Mouse (Mus musculus): Measurements from ENCODE around the gene Ppp1r13b. TPM values are rescaled to one million over a fixed set of nuclear protein-coding genes. Genes with fewer than 3 reads are reported as not detected.

Gene Ppp1r13b
- total RNA-seq, 2 experiments from 2014 or later = 92.0 to 104 TPM

DNA sequence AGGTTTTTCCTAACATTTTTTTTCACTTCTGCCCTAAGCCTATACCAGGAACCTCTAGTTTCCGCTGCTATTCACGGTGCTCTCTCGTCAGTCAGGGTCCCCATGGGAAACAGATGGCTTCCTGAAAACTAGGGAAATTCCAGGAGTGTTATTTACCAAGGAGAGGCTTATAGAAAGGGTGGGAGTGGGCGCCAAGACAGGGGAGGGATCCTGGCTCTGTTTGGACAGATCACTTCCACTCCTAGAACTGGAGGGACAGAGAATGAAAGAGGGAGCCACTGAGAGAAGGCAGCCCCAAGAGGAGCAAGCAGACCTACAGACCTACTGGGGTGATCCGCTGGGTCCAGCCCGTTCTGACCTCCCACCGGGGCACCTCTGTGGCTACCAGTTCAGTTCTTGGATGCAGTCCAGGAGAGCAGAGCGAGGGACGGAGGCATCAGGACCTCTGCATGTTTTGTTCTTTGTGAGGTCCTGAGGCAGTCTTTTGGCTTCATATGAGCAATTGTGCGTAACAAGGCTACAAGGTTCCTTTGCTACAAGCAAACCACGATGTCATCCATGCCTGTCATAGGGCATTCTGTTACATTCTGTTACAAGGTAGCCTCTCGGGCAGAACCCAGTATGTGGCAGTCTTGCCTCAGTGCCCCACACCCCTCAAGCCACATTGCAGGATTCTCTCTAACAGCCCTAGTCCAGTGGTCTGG is 8.8 kb upstream of the Ppp1r13b start:
- DNase-seq = no peak

DNA sequence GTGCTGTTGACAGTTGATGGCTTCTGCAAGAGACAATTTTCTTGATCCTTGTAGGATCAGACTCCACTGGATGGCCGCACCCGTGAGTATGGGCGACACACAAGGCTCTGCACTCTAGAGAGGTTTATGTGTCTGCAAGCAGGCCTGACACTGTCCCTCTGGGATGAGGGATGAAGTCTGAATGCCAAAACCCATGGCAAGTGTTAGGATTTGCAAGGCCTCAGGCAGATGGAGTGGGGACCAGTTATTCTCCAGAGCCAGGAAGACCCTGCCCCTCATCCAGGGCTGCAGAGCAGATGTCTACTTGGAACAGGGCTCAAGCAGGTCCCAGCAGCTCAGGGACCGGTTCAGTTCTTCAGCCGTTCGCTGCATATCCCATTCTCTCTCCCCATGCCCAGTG is 7.9 kb upstream of the Ppp1r13b start:
- no peak for DNase-seq

DNA sequence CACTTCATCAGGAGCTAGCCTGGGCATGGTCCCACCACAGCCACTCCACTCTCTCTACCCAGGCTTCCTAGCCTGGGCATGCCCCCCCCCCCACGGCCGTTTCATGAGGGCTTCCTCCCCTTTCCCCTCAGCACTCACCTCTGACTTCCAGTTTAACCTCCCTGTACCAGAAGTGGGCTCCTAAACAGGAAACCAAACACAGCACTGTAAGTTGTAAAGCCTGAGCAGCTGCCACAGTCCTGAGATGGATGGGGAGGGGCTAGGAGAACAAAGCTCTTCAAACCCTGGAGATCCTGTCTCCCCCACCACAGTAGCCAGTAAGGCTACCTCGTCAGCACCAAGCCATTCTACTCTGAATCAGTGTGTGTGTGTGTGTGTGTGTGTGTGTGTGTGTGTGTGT is 6.1 kb upstream of the Ppp1r13b start:
- DNase-seq = no peak

DNA sequence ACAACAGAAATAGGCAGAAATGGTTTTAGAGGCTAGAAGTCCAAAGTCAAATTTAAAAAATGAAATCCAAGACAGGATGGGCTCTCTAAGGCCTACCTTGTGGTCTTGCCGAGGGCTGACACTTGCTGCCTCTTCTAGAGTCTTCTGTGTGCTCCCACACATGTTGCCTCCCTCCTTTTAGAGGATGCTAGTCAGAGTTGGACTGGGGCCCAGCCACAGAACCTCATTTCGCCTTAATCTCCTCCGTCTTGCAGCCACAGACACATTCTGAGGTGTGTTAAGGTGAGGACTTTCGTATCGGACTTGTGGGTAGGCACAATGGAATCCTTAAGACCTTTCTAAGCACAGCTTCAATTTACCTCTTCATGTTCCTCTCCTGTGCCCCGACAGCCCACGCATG is 4.9 kb upstream of the Ppp1r13b start:
- no peak for DNase-seq

DNA sequence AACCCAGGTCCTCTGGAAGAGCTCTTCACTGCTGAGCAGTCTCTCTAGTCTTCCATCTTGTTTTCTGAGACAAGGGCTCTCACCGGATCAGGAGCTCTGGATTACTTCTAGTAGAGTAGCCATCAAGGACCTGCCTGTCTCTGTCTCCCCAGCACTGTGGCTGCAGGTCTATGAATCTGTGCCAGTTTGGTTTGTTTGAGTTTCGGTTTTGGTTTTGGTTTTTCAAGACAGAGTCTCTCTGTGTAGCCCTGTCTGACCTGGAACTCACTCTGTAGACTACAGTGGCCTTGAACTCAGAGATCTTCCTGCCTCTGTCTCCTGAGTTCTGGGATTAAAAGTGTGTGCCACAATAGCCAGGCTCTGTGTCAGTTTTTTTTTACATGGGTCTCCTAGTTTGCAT is 3.9 kb upstream of the Ppp1r13b start:
- no peak for DNase-seq

DNA sequence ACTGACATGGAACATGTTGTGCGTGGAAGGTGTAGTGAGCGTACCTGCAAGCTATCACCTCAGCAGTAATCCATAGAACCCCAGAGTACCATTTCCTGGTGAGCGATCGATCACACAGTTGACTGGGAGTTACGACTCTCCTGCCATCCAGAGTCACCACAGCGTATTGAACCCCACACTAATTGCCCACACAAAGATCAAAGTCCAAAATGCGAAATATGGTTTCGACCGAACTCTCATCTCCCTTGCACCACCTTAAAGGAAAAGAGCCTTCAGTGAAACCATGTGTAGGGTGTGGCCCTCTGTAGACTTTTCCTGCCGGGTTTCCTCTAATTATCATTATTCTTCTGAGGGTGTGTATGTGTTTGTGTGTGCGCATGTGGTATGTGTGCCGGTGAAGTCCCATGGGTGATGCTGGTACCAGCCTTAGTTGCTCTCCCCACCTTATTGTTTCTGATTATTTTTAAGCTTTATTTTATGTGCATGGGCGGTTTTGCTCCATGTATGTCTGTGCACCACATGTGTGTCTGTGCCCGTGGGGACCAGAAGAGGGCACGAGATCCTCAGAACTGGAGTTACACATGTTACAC is 3.4 kb upstream of the Ppp1r13b start:
- no peak for DNase-seq

DNA sequence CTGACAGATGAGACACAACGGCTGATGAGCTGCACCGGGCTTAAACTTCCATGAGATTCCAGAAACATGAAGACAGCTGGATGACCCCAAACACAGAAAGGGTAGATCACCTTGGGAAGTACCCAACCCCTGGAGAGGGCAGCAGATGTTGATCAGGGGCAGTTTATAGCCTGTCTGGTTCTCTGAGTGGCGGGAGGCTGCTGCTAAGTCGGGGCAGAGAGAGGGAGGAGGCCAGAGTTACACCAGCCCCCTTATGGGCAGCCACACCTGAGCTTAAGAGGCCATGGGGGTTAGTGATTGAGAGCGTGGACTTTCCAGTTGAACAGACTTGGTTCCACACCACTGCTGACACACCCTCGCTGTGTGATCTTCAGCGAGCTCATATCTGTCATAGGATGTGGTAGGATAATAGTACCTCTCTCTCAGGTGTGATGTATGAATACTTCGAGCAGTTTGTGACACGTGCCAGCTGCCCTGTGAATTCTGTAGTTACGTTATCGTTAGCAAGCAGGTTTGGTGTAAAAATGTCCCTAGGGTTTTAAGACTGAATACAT is 1.2 kb upstream of the Ppp1r13b start:
- DNase-seq = no peak

DNA sequence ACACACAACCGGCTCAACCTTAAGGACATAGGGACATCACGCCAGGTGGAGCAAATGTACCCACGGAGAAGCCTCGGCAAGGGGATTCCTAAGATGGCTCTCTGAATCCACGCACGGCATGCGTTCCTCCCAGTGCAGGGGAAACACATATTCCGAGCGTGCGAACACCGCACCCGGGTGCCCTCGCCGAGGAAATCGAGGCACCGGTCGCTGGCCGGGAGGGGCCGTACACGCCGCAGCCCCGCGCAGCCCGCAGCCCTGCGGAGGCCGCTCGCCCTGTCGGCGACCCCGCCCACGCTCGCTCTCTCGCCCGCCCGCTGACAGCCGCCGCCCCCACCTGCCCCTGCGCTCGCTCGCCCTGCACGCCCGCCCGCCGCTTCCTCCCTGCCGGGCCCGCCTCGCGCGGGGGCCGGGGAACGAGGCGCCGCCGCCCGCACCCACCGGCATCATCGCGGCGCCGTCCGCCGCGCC is 454 bp downstream of the Ppp1r13b start:
- DNase-seq = peak; percentile 53 to 58

DNA sequence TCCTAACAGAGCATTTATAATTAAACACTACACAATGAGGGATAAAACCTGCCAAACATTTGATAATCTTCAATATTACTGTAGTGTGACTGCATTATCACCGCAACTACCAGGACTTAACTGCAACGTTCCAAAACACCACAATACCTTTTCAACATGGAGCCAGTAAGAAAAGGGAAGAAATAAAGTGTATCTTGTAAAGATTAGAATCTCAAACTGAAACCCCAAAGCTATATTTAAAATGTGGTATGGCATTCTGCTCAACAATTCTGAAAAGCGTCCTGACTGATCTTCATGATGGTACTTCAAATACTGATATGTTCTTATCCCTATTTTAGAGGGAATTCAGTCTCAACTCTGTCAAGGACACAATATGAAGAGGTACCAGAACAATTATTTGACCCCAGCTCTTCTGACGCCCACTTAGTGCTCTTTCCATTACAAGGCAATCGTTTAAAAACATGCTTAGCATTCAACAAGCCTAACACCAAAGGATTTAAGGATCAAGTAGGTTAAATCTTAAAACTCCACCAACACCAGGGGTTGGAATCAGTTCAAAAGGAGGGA is 1.5 kb downstream of the Ppp1r13b start:
- no peak for DNase-seq

DNA sequence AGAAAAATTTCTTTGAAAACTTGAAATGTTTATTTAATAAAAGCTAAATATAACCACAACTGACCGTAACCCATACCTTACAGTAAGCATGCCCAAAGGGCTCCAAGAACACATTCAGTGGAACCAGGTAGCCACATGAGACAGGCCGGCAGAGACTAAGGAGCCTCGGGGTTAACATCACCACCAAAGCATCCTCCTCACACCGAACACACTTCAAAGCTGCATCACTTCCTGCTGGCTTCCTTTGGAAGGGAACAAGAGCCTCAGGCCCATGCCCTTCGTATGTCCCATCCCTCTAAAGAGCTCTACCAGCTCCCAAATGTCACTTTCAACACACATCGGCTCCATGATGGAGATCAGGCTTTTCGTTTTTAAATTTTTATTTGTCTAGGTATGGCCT is 5.4 kb downstream of the Ppp1r13b start:
- no peak for DNase-seq

DNA sequence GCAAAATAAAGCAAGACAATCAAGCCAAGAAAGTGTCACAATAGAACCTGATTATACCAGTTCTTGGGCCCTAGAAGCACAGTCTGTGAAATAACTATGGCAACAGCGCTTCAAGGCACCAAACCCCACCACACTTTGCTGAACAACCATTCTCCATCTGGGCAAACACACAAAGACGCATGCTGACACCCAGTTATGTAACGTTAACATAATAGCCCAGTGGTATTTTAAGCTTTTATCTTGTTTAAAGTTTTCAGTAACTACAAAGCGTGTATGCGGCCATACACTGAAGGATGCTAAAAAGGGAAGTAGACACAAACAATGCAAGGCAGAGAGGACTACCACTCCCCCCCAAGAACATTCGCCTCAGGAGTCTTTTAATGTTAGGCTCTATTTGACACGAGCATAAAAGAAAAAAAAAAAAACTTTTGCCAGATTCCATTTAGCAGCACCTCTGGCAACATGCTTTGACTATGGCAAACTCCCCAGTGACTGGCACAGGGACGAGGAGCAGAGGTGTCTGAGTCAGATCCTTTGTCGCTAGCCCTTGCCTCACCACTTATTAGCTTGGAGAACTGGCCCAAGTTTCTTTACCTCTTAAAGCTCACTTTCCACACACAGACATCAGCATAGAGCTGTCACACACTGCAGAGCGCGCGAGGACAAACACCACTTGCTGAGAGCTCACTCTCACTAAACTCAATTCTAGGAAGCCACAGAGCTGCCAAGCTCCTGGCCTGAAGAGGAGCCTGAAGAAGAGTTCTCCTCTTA is 6.6 kb downstream of the Ppp1r13b start:
- peak; percentile 42 to 55 for DNase-seq

DNA sequence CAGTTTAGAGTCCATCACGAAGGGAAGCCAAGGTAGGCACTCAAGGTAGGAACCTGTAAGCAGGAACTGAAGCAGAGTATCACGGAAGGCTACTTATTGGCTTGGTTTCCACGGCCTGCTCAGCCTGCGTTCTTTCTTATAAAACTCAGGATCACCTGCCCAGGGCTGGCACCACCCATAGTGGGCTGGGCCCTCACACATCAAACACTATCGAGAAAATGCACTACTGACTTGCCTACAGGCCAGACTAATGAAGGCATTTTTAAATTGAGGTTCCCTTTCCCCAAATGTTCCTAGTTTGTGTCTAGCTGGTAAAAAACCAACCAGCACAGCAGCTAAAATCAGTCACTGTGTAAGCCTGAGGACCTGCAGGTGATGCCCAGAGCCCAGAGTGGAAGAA is 8.3 kb downstream of the Ppp1r13b start:
- DNase-seq = no peak

DNA sequence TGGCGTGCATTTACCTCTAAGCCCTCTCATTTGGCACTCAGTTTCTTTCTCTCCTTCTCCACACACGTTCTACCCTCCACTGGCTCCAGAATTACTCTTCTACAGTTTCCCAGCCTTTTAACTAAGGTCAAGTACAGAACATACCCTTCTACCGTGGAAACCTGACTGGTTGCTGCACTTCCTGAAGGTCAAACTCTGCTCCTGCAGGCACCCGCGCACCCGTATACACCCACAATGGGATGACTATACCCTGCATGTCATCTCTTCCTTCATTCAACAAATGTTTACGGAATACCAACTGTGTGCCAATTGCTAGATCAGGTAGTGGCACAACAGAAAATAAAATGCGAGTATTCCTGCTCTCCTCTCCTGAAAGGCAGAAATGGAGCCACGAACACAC is 9.2 kb downstream of the Ppp1r13b start:
- DNase-seq = no peak

DNA sequence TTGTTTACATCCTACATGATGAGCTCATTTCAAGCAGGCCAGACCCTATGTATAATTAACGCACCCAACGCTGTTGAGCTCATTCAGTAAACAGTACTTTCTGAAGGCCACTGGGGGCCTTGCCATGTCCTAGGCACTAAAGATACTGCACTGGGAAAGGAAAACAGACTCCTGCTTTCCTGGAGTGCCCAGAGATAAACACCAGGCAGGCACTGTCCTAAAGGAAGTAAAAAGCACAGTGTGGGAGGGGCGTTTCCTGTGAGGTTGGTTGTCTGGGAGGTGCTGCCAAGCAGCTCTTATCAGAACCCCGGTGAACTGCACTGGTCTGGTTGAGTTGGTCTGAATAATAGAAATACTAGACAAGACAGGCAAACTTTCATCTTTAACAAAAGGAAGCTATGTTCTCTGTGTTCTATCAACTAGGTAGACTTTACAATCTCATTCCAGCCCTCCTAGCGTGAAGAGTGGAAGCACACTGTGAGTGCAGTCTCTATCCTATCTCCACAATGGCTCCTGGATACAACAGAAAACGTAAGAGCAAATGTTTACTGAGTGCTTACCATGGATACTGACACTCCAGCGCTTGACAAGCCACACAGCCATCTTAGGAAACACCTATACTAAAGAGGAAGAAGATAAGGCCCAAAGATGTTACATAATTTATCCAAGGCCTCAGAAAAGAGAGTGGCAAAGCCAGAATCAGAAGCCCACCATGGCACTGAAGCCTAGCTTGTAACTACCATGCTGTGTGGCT is 10.8 kb downstream of the Ppp1r13b start:
- DNase-seq = no peak

DNA sequence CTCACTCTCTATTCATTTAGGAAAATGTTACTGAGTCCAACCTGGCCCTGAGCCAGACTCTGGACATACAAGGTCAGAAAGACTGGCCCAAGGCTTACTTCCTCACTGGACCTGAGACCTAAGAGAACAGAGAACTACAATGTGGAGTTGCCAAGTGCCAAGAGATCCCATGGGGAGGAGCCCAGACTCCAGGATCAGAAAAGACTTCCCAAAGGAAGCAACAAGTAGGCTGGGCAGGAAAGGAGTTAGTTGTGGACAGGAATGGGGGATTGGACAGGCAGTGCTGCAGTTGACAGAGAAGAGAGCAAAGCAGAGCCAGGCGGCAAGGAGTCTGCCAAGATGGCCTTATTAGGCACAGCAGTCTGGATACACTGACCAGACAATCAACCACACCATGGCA is 13.8 kb downstream of the Ppp1r13b start:
- DNase-seq = no peak

DNA sequence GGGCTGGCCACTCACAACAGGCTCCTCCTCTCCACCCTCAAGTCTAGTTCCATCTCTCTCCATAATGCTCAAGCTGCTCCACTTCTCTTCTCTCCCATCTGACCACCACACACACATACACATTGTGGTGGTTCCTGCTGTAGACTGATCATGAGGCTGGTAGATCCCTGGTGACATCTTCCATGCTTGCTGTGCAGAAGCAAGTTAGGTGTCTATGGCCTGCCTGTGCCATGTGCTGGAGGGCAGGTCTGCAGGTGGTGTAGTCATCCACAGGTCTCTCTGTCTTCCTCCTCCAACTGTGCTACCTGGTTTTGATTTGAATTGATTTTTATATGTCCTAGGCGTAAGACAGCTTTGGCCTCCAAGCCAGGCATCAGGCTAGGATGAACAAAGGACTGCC is 14.9 kb downstream of the Ppp1r13b start:
- no peak for DNase-seq

DNA sequence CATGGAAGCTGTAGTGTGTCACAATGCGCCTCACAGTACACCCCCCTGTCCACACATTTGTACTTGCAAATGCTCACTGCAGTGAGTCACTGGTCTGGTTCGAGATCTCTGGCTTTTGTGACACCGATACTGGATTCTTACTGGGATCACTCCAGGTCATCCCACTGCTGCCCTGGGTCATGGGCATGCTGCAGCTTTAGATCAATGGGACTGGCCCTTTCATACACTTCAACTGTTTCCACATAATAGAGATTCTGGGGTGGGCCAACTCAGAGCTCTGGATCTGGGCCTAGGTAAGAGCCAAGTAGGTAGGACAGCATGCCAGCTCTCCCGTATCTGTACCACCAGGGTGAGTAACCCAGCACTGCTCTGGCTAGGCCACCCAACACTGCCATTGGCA is 16.1 kb downstream of the Ppp1r13b start:
- DNase-seq = no peak

DNA sequence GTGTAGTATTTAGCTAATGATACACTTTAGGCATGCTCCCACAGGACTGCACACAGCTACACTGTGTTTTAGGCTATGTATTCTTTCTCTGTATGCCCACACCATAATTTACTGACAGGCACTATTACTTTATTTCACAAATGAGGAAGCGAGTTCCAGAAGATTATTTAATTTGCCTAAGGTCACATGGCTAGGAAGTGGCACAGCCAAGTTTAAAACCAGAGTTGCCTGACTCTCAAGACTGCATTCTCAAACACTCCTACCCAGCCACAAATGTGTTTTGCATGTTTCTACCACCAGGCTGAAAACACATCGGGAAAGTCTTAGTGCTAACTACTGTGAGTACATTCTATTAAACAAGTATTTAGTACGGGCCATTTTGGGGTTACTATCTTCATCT is 18.7 kb downstream of the Ppp1r13b start:
- DNase-seq = no peak

DNA sequence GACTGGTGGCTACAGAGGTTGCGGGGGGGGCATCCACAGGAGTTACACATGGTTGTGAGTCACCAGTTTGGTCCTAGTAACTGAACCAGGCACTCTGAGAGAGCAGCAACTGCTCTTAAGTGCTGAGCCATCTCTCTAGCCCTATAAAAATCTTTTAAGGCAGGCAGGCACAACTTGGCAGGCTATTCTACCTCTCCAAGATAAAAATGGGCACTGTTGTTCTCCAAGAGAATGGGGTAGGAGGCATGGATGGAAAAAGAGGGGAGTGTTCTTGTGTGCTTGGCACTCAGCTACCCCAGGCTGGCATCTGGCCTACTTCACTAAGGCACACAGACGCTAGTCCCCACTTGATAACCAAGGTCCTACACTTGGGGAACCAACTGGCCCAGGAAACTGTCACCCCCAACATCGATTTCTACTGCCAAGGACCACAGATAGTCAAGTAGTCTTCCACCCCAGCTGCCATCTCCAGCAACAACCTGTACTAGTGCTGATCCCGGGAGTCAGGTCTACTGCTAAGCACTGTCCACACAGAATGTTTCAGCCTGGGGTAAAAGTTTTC is 19.5 kb downstream of the Ppp1r13b start:
- no peak for DNase-seq

DNA sequence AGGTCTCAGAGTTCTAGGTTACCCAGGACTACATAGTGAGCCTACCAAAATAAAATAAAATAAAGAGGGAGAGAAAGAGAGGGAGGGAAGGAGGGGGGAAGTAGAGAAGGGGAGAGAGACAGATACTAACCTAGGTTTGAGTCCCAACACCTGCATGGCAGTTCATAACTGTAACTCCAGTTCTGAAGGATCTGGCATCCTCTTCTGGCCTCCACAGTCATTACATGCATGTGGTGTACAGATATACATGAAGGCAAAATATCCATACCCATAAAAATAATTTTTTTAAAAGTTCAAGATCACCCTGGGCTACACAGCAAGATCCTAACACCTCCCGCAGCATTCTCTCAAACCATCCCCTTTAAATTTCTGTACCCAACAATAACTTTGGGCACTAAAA is 20.9 kb downstream of the Ppp1r13b start:
- no peak for DNase-seq

DNA sequence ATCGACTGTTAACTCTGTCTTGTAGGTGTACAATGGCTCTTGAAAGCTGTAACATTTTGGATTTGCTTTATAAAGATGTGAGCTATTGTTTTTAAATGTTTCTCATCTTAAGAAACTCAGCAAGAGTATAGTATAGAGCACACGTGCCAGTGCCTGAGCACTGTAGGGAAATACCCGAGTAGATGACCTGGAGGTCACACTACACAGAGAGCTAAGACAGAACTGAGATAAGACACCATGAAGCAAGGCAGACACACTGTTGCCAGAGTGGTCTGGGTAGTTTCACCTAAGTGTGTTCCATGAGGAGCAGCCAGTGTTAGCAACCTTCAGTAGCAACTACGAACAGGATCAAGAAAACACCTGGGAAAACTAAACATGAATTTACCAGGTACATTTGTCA is 25.1 kb downstream of the Ppp1r13b start:
- DNase-seq = no peak

DNA sequence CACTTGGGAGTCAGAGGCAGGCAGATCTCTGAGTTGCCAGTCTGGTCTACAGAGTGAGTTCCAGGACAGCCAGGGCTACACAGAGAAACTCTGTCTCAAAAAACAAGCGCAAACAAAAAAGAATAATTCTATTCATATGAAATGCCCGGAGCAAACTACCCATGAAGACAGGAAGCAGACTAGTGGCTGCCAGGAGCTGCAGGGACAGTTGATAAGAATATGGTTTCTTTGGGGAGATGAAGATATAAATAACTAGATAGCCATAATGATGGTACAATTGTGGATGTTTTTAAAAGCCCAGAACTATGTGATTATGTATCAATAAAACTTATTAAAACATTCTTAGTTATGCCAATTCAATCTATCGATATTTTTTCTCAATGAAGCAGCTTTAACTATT is 25.9 kb downstream of the Ppp1r13b start:
- DNase-seq = no peak

Measured in layer of hippocampus, postnatal 36 days (tissue).